ENCODE assay signal across 7 mouse cellular contexts in genomic region chr4:132776764-132777163, GRCm38 (mm10). TPM values are rescaled to one million over a fixed set of nuclear protein-coding genes. Genes with fewer than 3 reads are reported as not detected.
A peak's percentile ranks its signal among the peaks of the same experiment; 100 is the strongest.
DNase-seq lines count a peak whose midpoint lies in the region; ATAC-seq lines count a peak whose summit lies in the region.

No protein-coding gene starts in this region.

- peak; percentile 48 for ATAC-seq in megakaryocyte-erythroid progenitor cell, adult 5-6 weeks (replicated peaks; ENCODE audit: low FRiP score, low TSS enrichment, poor library complexity, severe bottlenecking)

- peak; percentile 65 for DNase-seq in CD4-positive helper T cell, adult 2 months (ENCODE audit: low read depth, low spot score)
- peak; percentile 82 for DNase-seq in ES-CJ7 (ENCODE audit: low read depth, low spot score)
- peak; percentile 57 to 76 for DNase-seq in cerebellum, postnatal 14 days
- peak; percentile 36 for DNase-seq in gastrocnemius, postnatal 25 days
- DNase-seq in layer of hippocampus, postnatal 14 days (ENCODE audit: low spot score in 2 of 2): peak; percentile 73 to 79
- DNase-seq in spleen, postnatal 36 days (ENCODE audit: low spot score in 2 of 2): peak; percentile 74 to 77

RNA-seq across cellular contexts. Expression of gene Rpa2, which starts 8.6 kb away (rescaled TPM):
- total RNA-seq in gastrocnemius, postnatal 25 days (2021): 10 to 100 TPM; 11.2 to 12.4 TPM
- total RNA-seq in layer of hippocampus, postnatal 14 days (2021): 10 to 100 TPM; 11.6 to 13.4 TPM
- 108 and 128 TPM in 2 replicates for total RNA-seq in megakaryocyte-erythroid progenitor cell, adult 5-6 weeks (2014; fragmentation: Nextera tagmentation)
- 52.6 and 55.3 TPM in 2 replicates for total RNA-seq in megakaryocyte-erythroid progenitor cell, adult 5-6 weeks (2017)

RNA-seq across cellular contexts. Expression of gene Themis2, which starts 19.4 kb away (rescaled TPM):
- total RNA-seq in gastrocnemius, postnatal 25 days (2021): 1 to 10 TPM in 1 of 2 experiments, under 1 TPM in 1; 0.69 to 1.2 TPM
- total RNA-seq in layer of hippocampus, postnatal 14 days (2021): under 1 TPM; 0.53 to 0.55 TPM
- 2.0 and 3.9 TPM in 2 replicates for total RNA-seq in megakaryocyte-erythroid progenitor cell, adult 5-6 weeks (2014; fragmentation: Nextera tagmentation)
- total RNA-seq in megakaryocyte-erythroid progenitor cell, adult 5-6 weeks (2017): 0.80 and 1.7 TPM in 2 replicates

RNA-seq across cellular contexts. Expression of gene Smpdl3b, which starts 19.7 kb away (rescaled TPM):
- 1 to 10 TPM in 1 of 2 experiments, under 1 TPM in 1; 0.59 to 1.0 TPM for total RNA-seq in gastrocnemius, postnatal 25 days (2021)
- 1 to 10 TPM; 1.0 to 1.2 TPM for total RNA-seq in layer of hippocampus, postnatal 14 days (2021)
- total RNA-seq in megakaryocyte-erythroid progenitor cell, adult 5-6 weeks (2014; fragmentation: Nextera tagmentation): not detected in 2 replicates
- not detected in 2 replicates for total RNA-seq in megakaryocyte-erythroid progenitor cell, adult 5-6 weeks (2017)

RNA-seq across cellular contexts. Expression of gene Xkr8, which starts 44.4 kb away (rescaled TPM):
- 1 to 10 TPM; 1.0 to 1.4 TPM for total RNA-seq in gastrocnemius, postnatal 25 days (2021)
- total RNA-seq in layer of hippocampus, postnatal 14 days (2021): 1 to 10 TPM; 1.7 to 2.3 TPM
- 0.92 and 2.9 TPM in 2 replicates for total RNA-seq in megakaryocyte-erythroid progenitor cell, adult 5-6 weeks (2014; fragmentation: Nextera tagmentation)
- 0.42 and 1.9 TPM in 2 replicates for total RNA-seq in megakaryocyte-erythroid progenitor cell, adult 5-6 weeks (2017)

Comparison
In these comparisons a context has a peak if more than half of its experiments do, and no peak if none do; other contexts are left out.
1. Peak in every context shown above with its lines: DNase-seq and ATAC-seq.